Mouse (Mus musculus): ENCODE measurements around the gene Hist1h2ak.
"Not testable (repeated sequence)": the region's sequence is repeated elsewhere in the genome, so short reads cannot be mapped to it uniquely, and the experiment has no call there.

The Hist1h2ak gene

GRCm38 (mm10) chr13:21755707-21756106 is 2.1 kb upstream of the Hist1h2ak start:
- no peak for DNase-seq (ENCODE audit: low spot score in 2 of 2)

GRCm38 (mm10) chr13:21754294-21755001 is 821 bp upstream of the Hist1h2ak start:
- not testable (repeated sequence) for DNase-seq (ENCODE audit: low spot score in 2 of 2)

- DNase-seq (ENCODE audit: low spot score in 2 of 2) = no peak
Observed at GRCm38 (mm10) chr13:21753051-21753523, 540 bp downstream of the Hist1h2ak start.

GRCm38 (mm10) chr13:21752356-21752755 is 1.3 kb downstream of the Hist1h2ak start:
- no peak for DNase-seq (ENCODE audit: low spot score in 2 of 2)

GRCm38 (mm10) chr13:21751827-21752226 is 1.8 kb downstream of the Hist1h2ak start:
- DNase-seq (ENCODE audit: low spot score in 2 of 2) = no peak

GRCm38 (mm10) chr13:21751417-21751816 is 2.2 kb downstream of the Hist1h2ak start:
- DNase-seq (ENCODE audit: low spot score in 2 of 2) = no peak

GRCm38 (mm10) chr13:21750159-21751017 is 3.2 kb downstream of the Hist1h2ak start, which contains the start of gene Hist1h4k:
Hist1h4k (minus strand) TSS chr13:21750505.
- DNase-seq (ENCODE audit: low spot score in 2 of 2) = peak; percentile 84 to 89

GRCm38 (mm10) chr13:21749387-21750158 is 4.1 kb downstream of the Hist1h2ak start:
- DNase-seq (ENCODE audit: low spot score in 2 of 2) = no peak

- no peak for DNase-seq (ENCODE audit: low spot score in 2 of 2)
Observed at GRCm38 (mm10) chr13:21745006-21745405, 8.6 kb downstream of the Hist1h2ak start.

GRCm38 (mm10) chr13:21734906-21735767 is 18.5 kb downstream of the Hist1h2ak start, which contains the start of gene Hist1h4j:
Hist1h4j (plus strand) TSS chr13:21735064.
- peak; percentile 64 to 71 for DNase-seq (ENCODE audit: low spot score in 2 of 2)

GRCm38 (mm10) chr13:21734010-21734905 is 19.4 kb downstream of the Hist1h2ak start:
- DNase-seq (ENCODE audit: low spot score in 2 of 2) = peak; percentile 69 to 75

- no peak for DNase-seq (ENCODE audit: low spot score in 2 of 2)
Observed at GRCm38 (mm10) chr13:21733466-21733865, 20.2 kb downstream of the Hist1h2ak start.

GRCm38 (mm10) chr13:21729544-21729943 is 24.1 kb downstream of the Hist1h2ak start:
- DNase-seq (ENCODE audit: low spot score in 2 of 2) = no peak

- no peak for DNase-seq (ENCODE audit: low spot score in 2 of 2)
Observed at GRCm38 (mm10) chr13:21727948-21728572, 25.6 kb downstream of the Hist1h2ak start.

GRCm38 (mm10) chr13:21722993-21723836 is 30.4 kb downstream of the Hist1h2ak start:
- DNase-seq (ENCODE audit: low spot score in 2 of 2) = no peak

GRCm38 (mm10) chr13:21722373-21722925 is 31.2 kb downstream of the Hist1h2ak start:
- DNase-seq (ENCODE audit: low spot score in 2 of 2) = no peak

- peak; percentile 33 to 51 for DNase-seq (ENCODE audit: low spot score in 2 of 2)
Observed at GRCm38 (mm10) chr13:21721757-21722372, 31.8 kb downstream of the Hist1h2ak start, which contains the start of gene Hist1h2bm. Hist1h2bm (plus strand) TSS chr13:21722044.

Measured in urinary bladder, postnatal 36 days (tissue).